Mouse (Mus musculus): ENCODE measurements around the gene Nxf2. TPM values are rescaled to one million over a fixed set of nuclear protein-coding genes. Genes with fewer than 3 reads are reported as not detected.

Nxf2 gene
- 0.46 and 0.57 TPM in 2 replicates for polyA plus RNA-seq (2016; fragmentation: Nextera tagmentation; extraction: Ambion mirVana)

DNA sequence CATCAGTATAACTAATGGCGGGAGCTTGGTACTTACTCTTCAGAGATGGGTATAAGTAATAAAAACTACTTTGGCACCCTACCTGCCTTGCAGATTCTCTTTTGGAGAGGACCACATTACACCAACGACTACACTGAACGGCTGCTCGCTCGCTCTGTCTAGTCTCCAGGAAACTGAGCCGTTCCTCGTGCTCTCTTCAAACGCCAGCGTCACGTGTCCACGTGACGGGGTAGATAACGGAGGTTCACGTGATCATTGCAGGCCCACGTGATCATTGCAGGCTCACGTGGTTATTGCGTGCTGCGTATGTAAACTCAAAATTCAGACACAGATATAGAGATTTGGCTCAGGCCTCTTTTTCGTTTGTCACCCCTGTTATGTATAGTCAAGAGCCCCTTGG is at the start of gene Nxf2:
Gene Nxf2, minus strand, starts transcription at position 209 of the 400 bp plus-strand sequence.
- Histone ChIP-seq H3K27me3 (ENCODE audit: low read depth, poor library complexity, severe bottlenecking) (peaks cover 65% of the 10 kb centered on the region), H3K4me1 (no peaks in the 10 kb centered on the region), H3K27ac (replicated peaks) (no peak within 1 kb of the TSS; the same call in 1 of the 2 replicates), H3K9me3 (replicated peaks) (peaks cover 12% of the 10 kb centered on the region; the same call in 1 of the 2 replicates), H3K4me3 (peak within 1 kb of the TSS; percentile 47), H3K36me3 (no peaks in the 10 kb centered on the region)
- 90% methylated on average over 19 of the region's 19 CpGs for WGBS
- no peak for DNase-seq (ENCODE audit: low spot score)

DNA sequence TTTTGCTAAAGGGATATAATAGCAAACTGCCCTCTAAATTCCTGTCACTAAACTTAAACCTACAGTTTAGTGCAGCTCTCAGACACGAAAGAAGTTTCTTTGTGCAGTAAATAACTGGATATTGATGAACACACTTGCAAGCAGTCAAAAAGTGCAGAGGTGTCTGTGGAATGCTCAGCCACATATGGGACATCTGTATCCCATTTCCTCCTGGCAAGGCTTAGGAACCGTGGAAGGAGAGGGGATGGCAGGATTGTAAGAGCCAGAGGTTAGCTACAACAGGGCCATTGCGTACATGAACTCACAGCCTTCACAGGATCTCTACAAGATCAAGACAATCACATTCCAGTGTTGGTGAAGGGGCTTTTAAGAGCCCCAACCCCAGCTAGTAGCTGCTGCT is 46.8 kb upstream of the Nxf2 start:
- 70% methylated on average over 3 of the region's 3 CpGs for WGBS
- Histone ChIP-seq H3K36me3 (no peaks in the 10 kb centered on the region), H3K9me3 (replicated peaks) (no peaks in the 10 kb centered on the region), H3K4me1 (peaks cover 7% of the 10 kb centered on the region; the same call in 1 of the 2 replicates), H3K27ac (replicated peaks) (no peak overlapping the region), H3K4me3 (no peak overlapping the region), H3K27me3 (ENCODE audit: low read depth, poor library complexity, severe bottlenecking) (peaks cover 81% of the 10 kb centered on the region)
- DNase-seq (ENCODE audit: low spot score) = no peak

DNA sequence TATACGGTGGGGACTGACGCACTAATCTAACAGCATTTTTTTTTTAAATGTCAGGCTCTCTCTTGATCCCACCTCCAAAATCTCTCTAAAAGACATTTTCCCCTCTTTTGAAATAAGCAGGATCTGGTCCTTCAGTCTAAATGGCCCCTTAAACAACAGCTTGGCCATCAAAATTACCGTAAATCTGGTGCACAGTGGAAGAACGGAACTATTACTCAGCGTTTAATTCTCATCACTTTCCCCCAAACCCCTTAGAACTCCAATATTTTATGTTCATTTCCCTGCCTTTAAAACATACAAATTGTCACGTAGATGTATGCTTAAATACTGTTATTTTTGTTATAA is 44.9 kb upstream of the Nxf2 start:
- Histone ChIP-seq H3K4me3 (peak overlapping the region; percentile 67), H3K9me3 (replicated peaks) (no peaks in the 10 kb centered on the region), H3K4me1 (peaks cover 7% of the 10 kb centered on the region; the same call in 1 of the 2 replicates), H3K27me3 (ENCODE audit: low read depth, poor library complexity, severe bottlenecking) (peaks cover 77% of the 10 kb centered on the region), H3K27ac (replicated peaks) (peak overlapping the region; percentile 97), H3K36me3 (no peaks in the 10 kb centered on the region)
- WGBS = 35% methylated on average over 6 of the region's 6 CpGs
- DNase-seq (ENCODE audit: low spot score) = no peak

DNA sequence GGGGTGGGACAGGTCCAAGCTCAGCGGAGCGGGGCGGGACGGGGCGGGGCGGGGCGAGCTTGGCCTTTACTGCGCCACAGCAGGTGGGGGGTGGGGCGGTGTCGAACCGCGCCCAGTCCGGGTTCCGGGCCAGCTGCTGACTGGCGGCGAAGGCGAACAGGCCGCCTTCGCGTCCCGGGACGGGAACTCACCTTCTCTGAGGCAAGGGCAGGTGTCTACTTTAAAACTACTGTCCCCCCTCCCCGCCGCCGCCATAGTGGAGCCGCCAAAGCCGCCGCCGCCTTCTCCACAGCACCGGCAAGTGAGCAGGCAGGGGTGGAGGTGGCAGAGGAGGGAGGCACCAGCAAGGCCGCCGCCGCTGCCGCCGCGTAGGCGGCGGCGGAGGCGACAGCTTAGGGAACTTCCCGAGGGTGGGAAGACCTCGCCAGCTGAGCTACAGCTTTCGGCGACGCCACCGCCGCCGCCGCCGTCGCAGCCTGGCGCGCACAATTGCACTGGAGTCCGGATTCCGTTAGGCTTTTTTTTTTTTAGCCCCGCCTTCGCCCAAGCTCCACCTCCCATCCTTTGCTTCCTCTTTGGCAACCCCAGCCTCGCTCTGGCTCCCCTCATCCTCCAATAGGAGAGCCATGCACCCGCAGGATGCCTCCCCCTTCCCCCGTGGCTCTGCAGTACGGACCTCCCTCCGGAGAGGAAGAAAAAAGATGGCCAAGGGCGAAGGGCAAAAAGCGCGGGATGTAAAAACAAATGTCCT is 44.3 kb upstream of the Nxf2 start, which contains the start of gene Zmat1:
Gene Zmat1, minus strand, starts transcription at position 490 of the 751 bp plus-strand sequence.
- DNase-seq (ENCODE audit: low spot score) = peak; percentile 86
- Histone ChIP-seq H3K36me3 (no peaks in the 10 kb centered on the region), H3K4me1 (peaks cover 7% of the 10 kb centered on the region; the same call in 1 of the 2 replicates), H3K27me3 (ENCODE audit: low read depth, poor library complexity, severe bottlenecking) (peaks cover 77% of the 10 kb centered on the region), H3K27ac (replicated peaks) (peak within 1 kb of the TSS; percentile 97), H3K9me3 (replicated peaks) (no peaks in the 10 kb centered on the region), H3K4me3 (peak within 1 kb of the TSS; percentile 67)
- 24% methylated on average over 63 of the region's 65 CpGs for WGBS

DNA sequence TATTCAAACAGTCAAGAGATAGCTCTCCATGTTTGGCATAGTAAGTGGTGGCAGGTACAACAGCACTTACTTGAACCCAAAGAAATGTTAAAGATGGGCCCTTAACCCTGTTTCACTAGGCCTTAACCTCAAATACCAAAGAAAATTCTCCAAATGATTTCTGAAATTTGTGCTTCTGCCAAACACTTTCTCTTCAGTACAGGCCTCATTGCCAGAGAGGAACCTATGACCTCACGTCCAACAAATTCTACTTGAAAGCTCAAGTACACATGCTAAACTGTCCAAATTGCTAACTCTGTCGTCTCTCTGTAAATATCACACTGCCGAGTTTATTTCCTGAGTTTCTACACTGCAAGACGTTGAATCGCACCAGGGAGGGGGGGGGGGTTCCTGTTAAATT is 43.5 kb upstream of the Nxf2 start:
- H3K4me1 ChIP-seq = peaks cover 7% of the 10 kb centered on the region; the same call in 1 of the 2 replicates
- no peaks in the 10 kb centered on the region for H3K36me3 ChIP-seq
- WGBS = 36% methylated on average over 5 of the region's 5 CpGs
- no peak for DNase-seq (ENCODE audit: low spot score)
- H3K4me3 ChIP-seq = peak overlapping the region; percentile 67
- peaks cover 79% of the 10 kb centered on the region for H3K27me3 ChIP-seq (ENCODE audit: low read depth, poor library complexity, severe bottlenecking)
- peak overlapping the region; percentile 97 for H3K27ac ChIP-seq (replicated peaks)
- no peaks in the 10 kb centered on the region for H3K9me3 ChIP-seq (replicated peaks)

DNA sequence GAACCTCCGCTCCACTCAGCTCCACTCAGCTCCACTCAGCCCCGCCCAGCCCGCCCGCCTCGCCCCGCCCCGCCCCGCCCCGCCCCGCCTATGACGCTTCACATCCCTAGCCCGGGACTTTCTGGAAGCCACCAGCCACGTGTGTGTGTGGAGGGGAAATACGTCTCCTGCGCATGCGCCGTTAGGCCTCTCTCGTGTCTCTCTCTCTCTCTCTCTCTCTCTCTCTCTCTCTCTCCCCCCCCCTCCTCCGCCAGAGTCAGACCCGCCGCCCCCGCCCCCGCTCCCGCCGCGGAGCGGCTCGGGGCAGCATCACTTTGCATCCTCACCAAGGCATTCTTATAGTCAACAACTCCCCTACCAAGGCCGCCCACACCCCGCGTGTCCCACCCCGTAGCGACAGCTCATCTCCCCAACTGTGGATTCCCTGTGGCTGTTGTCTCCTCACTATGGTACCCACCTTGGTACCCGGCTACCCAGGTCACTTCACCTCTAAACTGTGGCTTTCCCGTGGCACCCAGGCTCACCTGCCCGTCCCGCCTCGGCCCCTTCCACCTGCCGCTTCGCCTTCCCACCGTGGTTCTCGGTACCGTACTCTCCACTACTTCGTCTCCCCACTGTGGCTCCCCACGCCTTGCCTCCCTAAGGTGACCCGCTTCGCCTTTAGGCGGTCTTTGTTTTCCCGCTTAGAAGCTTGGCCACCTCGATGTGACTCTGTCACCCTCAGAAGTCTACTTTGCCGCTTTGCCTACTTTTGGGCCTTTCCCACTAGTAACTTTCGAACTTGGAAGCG is 1.1 kb downstream of the Nxf2 start:
- Histone ChIP-seq H3K27ac (replicated peaks) (peak overlapping the region; percentile 59; the same call in 1 of the 2 replicates), H3K4me1 (no peaks in the 10 kb centered on the region), H3K4me3 (peak overlapping the region; percentile 47), H3K27me3 (ENCODE audit: low read depth, poor library complexity, severe bottlenecking) (peaks cover 67% of the 10 kb centered on the region), H3K36me3 (no peaks in the 10 kb centered on the region), H3K9me3 (replicated peaks) (peaks cover 12% of the 10 kb centered on the region; the same call in 1 of the 2 replicates)
- peak; percentile 66 for DNase-seq (ENCODE audit: low spot score)
- 58% methylated on average over 38 of the region's 53 CpGs for WGBS

DNA sequence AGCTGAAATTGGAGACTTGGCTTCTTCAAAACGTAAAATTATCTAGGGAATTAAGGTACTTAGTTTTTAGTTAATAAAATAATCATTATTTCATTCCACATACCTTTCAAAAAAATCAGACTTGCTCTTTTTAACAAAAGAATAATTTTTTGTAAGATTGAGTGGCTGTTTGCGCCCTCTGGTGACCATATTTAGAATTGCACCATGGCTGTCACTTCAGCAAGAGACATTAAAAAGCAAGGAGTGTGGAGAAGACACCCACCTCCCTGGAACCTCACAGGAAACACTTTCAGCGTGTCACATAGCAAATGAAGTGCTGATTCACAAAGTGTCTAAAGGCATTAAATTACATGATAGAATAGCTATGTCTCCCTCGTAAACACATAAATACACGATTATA is 34.2 kb downstream of the Nxf2 start:
- WGBS = 42% methylated on average over 5 of the region's 5 CpGs
- DNase-seq (ENCODE audit: low spot score) = peak; percentile 15
- no peaks in the 10 kb centered on the region for H3K36me3 ChIP-seq
- H3K27ac ChIP-seq (replicated peaks) = no peak overlapping the region
- no peak overlapping the region for H3K4me3 ChIP-seq
- H3K27me3 ChIP-seq (ENCODE audit: low read depth, poor library complexity, severe bottlenecking) = peaks cover 37% of the 10 kb centered on the region
- H3K9me3 ChIP-seq (replicated peaks) = no peaks in the 10 kb centered on the region
- H3K4me1 ChIP-seq = no peaks in the 10 kb centered on the region

DNA sequence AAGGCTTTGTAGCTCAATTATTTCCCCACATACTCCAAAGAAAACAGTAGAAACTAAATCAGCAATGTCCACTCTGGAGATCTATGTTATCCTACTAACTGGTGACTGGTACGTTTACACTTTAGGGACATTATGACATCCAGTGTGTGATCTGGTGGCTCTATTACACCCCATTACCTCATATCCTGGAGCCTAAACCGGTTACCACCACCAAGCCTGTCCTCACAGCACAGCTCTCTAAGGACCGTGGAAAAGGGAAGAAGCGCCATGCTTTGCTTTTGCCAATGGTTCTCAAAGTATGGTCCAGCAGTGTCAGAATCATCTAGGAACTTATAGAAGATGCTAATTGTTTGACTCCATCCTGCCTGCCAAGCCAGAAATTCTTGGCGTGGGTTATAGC is 34.6 kb downstream of the Nxf2 start:
- Histone ChIP-seq H3K4me1 (no peaks in the 10 kb centered on the region), H3K9me3 (replicated peaks) (no peaks in the 10 kb centered on the region), H3K27me3 (ENCODE audit: low read depth, poor library complexity, severe bottlenecking) (peaks cover 32% of the 10 kb centered on the region), H3K4me3 (no peak overlapping the region), H3K36me3 (no peaks in the 10 kb centered on the region), H3K27ac (replicated peaks) (no peak overlapping the region)
- DNase-seq (ENCODE audit: low spot score) = no peak
- WGBS = 87% methylated on average over 5 of the region's 5 CpGs

DNA sequence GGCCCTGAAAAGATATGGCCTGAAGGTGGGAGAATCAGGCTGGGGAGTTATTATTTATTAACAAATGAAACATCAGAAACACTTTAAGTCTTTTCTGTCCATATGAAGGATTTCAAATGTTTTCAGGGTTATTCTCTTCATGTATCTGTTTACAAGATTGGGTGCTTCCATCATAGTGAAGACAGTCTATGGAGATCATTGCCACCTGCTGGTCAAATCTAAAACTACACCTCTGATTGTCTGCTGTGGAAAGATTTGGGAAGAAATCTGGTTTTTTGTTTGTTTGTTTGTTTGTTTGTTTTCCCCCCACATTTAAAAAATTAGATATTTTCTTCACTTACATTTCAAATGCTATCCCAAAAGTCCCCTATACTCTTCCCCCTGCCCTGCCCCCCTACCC is 39.5 kb downstream of the Nxf2 start:
- DNase-seq (ENCODE audit: low spot score) = no peak
- Histone ChIP-seq H3K27ac (replicated peaks) (no peak overlapping the region), H3K9me3 (replicated peaks) (no peaks in the 10 kb centered on the region), H3K4me3 (no peak overlapping the region), H3K27me3 (ENCODE audit: low read depth, poor library complexity, severe bottlenecking) (peaks cover 25% of the 10 kb centered on the region), H3K36me3 (no peaks in the 10 kb centered on the region), H3K4me1 (no peaks in the 10 kb centered on the region)

DNA sequence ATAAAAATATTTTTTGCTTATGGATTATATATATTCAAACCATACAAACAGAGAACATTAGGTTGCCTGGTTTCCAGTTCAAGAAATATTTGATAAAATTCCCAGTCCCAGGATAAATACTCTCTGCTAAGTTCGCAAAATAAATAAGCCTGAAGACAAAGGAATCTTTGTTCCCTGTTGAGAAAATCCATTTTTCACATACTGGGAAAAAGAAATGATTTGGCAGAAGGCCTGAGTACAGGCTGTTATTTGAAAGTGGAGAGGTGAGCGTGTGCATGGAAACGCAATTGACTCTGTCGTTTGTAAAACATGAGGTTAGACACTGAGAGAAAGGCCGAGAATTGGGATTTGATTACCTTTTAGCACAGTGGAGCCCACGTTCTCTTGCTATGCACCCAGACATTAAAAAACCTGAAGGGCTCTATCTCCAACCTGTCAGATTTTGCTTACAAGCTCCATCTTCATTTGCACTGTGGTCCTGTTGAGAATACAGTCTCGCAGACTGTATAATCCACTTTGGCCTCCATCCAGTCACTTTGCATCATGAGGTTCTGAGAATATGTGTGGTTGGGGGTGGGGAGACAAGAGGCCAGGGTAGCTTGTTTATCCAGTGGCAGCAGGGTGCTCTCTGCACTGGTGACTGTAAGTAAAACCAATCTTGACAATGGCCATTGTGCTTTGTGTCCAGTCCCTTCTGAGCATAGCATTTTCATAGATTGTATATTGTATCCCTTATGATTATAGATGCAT is 40.7 kb downstream of the Nxf2 start:
- DNase-seq (ENCODE audit: low spot score) = no peak
- Histone ChIP-seq H3K4me1 (no peaks in the 10 kb centered on the region), H3K27ac (replicated peaks) (no peak overlapping the region), H3K4me3 (no peak overlapping the region), H3K36me3 (no peaks in the 10 kb centered on the region), H3K9me3 (replicated peaks) (no peaks in the 10 kb centered on the region), H3K27me3 (ENCODE audit: low read depth, poor library complexity, severe bottlenecking) (peaks cover 24% of the 10 kb centered on the region)
- 80% methylated on average over 7 of the region's 7 CpGs for WGBS

DNA sequence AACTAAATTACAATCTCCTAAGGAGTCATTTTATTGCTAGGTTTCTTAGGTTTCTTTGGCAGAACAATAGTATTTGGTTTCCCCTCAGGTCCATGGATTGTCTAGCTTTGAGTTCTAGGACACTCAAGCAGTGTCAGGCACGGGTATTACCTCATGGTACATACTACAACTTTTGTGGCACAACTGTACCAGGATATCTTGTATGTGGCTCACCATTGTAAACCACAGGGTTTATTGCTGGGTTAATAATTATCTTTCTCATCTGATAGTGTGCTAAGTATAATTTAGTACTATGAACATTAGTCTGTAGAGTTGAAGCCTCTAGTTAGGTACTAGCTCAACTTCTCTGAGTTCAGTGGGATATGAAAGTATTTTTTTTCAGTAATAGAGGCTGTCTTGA is 45.3 kb downstream of the Nxf2 start:
- H3K4me3 ChIP-seq = no peak overlapping the region
- no peak overlapping the region for H3K27ac ChIP-seq (replicated peaks)
- no peak for DNase-seq (ENCODE audit: low spot score)
- no peaks in the 10 kb centered on the region for H3K9me3 ChIP-seq (replicated peaks)
- no peaks in the 10 kb centered on the region for H3K36me3 ChIP-seq
- peaks cover 31% of the 10 kb centered on the region for H3K27me3 ChIP-seq (ENCODE audit: low read depth, poor library complexity, severe bottlenecking)
- 48% methylated on average over 1 of the region's 1 CpGs for WGBS
- no peaks in the 10 kb centered on the region for H3K4me1 ChIP-seq

DNA sequence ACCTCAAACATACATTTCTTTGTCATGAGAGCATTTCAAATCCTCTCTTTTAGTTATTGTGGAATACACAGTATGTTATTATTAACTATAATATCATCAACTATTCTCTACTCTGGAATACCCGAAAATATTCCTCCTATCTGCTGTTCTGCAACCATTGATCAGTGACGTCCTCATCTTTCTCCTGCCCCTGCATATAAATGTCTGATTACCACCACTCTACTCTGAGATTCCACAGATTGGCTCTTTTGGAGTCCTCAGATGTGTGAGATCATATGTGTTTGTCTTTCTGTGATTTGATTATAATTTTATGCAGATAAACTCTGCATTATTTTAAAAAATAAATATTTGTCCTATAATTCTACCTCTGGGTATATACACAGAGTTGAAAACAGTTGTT is 48.8 kb downstream of the Nxf2 start:
- peaks cover 33% of the 10 kb centered on the region for H3K27me3 ChIP-seq (ENCODE audit: low read depth, poor library complexity, severe bottlenecking)
- H3K4me3 ChIP-seq = no peak overlapping the region
- H3K27ac ChIP-seq (replicated peaks) = no peak overlapping the region
- no peaks in the 10 kb centered on the region for H3K9me3 ChIP-seq (replicated peaks)
- no peaks in the 10 kb centered on the region for H3K4me1 ChIP-seq
- WGBS = 81% methylated on average over 2 of the region's 2 CpGs
- H3K36me3 ChIP-seq = no peaks in the 10 kb centered on the region
- DNase-seq (ENCODE audit: low spot score) = no peak
